Mouse (Mus musculus) ZHBTc4 (cell line): ENCODE measurements around the gene Tmed4.

Source experiments
- DNase-seq: peaks from one replicate; pipeline ENCODE4 v3.0.0-alpha.2; 2011; ENCODE audit warnings: low read depth, low spot score

Tmed4 gene

DNA sequence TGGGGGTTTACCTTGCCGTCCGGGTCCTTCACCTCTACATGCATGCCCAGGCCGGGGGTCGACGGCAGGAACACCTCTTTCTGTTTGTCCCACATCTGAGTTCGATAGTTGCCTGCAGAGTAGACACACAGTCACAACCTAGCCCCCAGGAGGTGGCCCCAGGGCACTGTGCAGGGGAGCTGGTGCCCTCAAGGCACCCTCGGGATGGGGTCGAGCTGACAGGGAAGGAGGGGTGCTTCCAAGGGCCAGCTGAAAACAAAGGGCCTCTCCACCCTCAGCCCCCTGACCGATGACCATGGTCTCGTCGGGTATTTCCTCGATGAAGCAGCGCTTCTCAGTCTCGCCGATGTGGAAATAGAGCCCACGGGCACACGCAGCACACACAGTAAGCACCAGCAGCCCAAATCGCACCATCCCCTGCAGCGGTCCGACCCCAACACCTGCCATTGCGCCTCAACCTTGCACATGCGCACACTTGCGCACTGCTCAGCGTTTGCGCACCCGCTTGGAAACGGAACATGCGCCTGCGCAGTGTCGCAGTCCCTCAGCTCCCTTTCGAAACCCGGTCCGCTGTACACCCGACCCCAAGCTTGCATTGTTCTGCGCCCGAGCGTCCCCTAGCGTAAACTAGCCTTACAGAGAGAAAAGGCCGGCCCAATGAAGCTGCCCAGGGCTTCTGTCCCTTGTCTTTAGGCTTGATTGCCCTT, at the start of gene Tmed4:
TSS of gene Tmed4 (minus strand) at position 484 of the 707 bp plus-strand sequence.
- DNase-seq, result peak; percentile 98

GRCm38 (mm10) chr11:6323348-6323747, 48.7 kb upstream of the Tmed4 start:
- DNase-seq, result no peak

- no peak for DNase-seq
These were observed 47.4 kb upstream of the Tmed4 start for GRCm38 (mm10) chr11:6322086-6322485.

- no peak for DNase-seq
These were observed 44.7 kb upstream of the Tmed4 start for GRCm38 (mm10) chr11:6319374-6319773.

DNA sequence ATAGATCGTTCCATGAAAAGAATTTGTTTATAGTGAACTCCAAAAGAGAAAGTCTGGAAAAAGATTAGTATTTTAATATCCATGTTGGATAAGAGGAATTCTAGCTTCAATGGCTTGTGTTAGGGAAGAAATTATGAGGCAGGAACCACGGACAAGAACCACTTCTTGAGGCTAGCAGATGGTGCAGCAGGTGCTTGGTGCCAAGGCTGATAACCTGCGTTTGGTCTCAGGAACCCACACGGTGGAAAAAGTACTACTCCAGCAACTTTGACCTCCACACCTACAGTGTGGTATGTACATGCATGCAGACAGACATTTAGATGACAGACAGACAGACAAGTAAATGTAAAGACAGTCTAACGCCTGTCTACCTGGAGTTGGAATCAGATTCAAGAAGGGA, 43.9 kb upstream of the Tmed4 start:
- DNase-seq, result no peak

- no peak for DNase-seq
These were observed 42.2 kb upstream of the Tmed4 start for GRCm38 (mm10) chr11:6316821-6317220.

- no peak for DNase-seq
These were observed 39.3 kb upstream of the Tmed4 start for GRCm38 (mm10) chr11:6313874-6314406.

GRCm38 (mm10) chr11:6308181-6308580, 33.5 kb upstream of the Tmed4 start:
- no peak for DNase-seq

DNA sequence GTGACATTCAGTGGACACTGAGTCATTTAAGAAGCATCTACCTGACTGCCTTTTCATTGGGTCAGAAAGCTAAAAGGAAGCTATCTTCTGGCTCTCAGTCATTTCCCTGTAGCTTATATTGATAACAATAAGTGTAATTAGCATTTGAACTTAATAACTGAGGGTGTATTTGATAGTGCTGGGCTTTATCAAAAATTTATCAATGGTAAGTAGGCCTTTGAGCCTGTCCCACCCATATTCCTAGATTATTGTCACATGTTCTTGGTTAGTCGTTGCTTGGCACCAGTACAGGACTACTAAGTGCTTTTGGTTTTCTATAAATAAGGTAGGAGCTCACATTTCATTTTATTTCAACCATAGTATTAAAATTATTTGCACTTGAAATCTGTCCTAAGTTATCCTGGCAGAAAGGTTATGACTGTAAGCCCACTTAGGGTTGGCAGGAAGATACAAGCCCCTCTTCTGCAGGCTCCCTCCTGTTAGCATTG, 31.3 kb upstream of the Tmed4 start:
- DNase-seq, result no peak

GRCm38 (mm10) chr11:6302793-6303192, 28.1 kb upstream of the Tmed4 start:
- no peak for DNase-seq

GRCm38 (mm10) chr11:6299435-6299834, 24.8 kb upstream of the Tmed4 start:
- no peak for DNase-seq

DNA sequence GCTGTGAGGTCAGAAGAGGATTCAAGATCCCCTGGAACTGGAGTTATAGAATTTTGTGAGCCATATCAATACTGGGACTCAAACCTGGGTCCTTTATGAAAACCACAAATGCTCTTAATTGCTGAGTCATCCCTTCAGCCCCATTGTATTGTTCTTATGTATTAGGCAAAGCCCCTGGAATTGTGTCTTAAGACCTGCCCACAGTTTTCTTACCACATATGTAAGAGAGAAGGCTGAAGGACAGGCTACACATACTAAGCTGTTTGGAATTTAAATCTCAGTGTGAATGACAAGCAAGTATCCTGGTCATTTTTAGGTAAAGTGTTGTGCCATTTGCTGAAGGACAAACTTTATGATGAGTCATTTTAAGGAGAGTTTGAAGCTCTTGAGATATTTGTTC, 21.4 kb upstream of the Tmed4 start:
- DNase-seq, result no peak

- no peak for DNase-seq
These were observed 20.0 kb upstream of the Tmed4 start for GRCm38 (mm10) chr11:6294632-6295031.

- DNase-seq, result no peak
These were observed 18.9 kb upstream of the Tmed4 start for GRCm38 (mm10) chr11:6293601-6294000.

GRCm38 (mm10) chr11:6292988-6293349, 18.3 kb upstream of the Tmed4 start:
- DNase-seq, result no peak

DNA sequence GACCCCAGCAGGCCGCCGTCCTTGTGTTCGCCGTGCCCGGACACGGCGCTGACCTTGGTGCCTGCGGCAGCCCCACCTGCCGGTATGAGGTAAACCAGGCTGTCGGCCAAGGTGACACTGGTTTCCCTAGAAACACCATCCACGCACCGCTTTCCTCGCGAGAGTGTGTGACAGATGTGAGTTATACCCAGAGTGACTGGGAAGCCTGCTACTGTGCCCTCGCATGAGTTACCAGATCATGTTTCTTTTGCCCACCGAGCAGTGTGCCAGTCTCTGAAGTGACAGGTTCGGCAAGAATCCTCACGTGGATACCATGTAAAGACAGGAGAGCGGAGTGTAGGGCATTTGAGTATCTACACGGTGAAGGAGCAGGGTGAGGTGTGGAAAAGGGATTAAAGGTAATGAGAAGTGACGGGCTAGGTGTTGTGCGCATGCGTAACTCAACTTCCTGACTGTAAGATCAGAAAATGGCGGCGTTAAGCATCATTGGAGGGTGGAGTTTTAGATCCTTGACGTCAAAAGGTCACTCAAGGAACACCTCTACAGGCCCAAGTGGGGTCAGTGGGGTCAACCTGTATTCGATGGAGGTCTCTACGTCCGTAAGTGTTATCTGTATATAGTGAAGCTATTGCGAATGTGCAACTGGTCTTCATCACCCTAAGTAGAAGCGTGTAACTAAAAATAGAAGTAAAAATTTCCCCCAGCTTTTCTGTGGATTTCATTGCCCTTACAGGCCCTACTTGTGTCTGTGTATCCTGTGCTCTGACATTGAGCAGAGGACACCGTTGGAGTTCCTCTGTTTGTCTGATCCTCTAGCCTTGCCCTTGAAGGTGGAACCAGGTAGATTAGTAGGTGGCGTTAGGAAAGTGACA, 17.7 kb upstream of the Tmed4 start:
- DNase-seq, result peak; percentile 95

- peak; percentile 99 for DNase-seq
These were observed 16.9 kb upstream of the Tmed4 start, which contains the start of gene Ogdh for GRCm38 (mm10) chr11:6291401-6292115. Gene Ogdh (plus strand): TSS chr11:6291633.

DNA sequence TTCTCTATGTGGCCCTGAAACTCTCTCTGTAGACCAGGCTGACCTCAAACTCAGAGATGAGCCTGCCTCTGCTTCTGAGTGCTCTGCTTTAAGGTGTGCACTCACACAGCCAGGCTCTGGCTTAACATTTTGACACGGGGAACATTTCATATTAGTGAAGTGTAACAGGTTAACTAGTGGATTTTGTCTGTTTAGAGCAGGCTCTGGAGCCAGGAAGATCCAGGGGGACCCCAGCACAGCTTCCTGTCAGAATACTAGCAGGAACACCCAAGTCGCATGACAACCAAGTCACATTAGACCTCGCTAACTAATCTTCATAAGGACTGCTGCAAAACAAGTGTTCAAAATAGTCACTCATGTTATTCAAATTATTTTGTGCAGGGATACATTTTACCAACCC, 16.2 kb upstream of the Tmed4 start:
- no peak for DNase-seq

DNA sequence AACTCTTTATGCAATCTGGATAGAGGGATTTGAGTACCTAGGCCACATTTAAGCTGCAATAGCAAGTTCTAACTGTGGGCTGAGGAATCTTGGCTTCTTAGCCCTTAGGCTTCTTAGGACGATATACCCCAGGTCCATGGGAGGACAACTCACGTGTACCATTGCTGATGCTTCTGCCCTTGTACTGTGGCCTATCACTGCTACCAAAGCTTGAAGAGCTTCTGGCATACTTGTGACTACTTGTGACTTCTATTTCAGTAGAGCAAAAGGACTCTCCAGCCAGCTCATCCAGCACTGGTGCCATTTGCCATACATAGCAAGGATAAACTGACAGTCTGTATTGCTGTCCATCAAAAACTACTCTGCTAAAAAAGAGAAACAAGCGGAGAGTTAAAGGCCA, 15.5 kb upstream of the Tmed4 start:
- DNase-seq, result no peak

GRCm38 (mm10) chr11:6282940-6283339, 8.3 kb upstream of the Tmed4 start:
- no peak for DNase-seq

- DNase-seq, result no peak
These were observed 1.8 kb upstream of the Tmed4 start for GRCm38 (mm10) chr11:6276466-6276865.

DNA sequence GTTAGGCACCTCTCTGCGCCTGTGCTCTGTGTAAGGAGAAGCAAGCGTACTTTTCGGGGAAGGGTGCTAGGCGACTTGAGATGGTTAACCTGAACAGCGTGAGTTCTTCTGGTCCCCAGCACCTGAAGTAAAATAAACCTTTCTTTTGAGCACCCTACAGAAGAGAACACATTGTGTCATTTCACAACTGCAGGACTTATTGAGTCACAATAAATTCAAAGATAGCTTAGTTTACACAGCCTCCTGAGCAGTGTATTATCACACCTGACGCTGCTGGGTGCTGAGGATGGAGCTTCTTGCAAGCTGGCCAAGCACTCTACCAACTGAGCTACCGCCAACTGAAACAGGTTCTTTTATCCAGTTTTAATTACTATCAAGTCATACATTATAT, 419 bp upstream of the Tmed4 start:
- DNase-seq, result no peak
